Mouse (Mus musculus): Measurements from ENCODE around the gene Ces1g.

The Ces1g gene

DNA sequence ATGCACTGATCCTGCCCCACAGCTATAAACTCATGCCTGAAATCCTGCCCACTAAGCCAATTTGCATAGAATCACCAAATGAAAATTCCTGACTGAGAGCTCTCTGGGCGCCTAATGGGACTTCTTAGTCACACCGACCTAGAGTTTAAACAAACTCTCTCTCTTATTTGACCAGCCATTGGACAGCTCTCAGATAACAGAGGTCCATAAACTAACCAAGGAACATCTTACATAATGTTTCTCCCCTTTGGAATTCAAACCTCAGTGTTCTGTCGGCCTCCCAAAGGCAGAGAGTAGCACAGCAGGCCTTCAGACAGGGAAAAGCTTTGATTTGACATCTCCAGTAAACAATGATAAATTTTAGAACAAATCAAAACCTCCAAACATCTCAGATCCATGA lies at the start of gene Ces1g:
Gene Ces1g, minus strand, starts transcription at position 102 of the 400 bp plus-strand sequence.
- DNase-seq (ENCODE audit: low spot score), result no peak

DNA sequence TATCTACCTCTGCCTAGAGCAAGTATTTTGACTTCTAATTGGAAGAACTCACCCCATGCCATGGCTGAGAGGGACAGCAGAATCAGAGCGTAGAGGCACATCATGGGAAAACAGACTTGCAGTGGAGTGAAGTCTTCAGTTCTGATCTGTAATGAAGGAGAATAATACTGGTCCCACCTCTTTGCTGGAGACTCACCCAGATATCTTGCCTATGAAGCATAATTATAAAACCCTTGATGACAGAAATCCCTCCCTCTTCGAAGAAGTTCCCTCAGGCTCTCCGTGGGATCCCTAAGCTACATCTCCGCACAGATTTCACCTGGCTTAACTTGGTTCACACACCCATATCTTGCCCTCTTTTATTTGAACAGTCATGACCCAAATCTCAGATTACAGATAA lies 42.5 kb upstream of the Ces1g start, which contains the start of gene Ces1h:
Gene Ces1h, minus strand, starts transcription at position 101 of the 400 bp plus-strand sequence.
- DNase-seq (ENCODE audit: low spot score), result no peak

DNA sequence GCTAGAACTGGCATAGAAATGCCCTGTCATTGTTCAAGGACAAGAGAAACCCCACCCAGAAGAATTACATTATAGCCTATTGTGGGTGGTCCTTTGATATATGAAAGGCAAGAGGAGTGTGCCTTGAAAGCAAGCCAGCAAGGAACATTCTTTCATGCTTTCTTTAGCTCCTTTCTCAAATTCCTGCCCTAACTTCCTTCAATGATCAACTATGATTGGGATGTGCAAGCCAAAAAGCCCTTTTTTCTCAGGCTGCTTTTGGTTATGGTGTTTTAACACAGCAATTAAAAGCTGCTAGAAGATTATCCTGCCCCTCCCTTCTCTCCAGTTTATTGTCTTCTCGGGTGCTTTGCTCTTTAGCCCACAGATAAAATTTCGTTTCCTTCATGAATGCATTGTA lies 32.4 kb upstream of the Ces1g start:
- DNase-seq (ENCODE audit: low spot score), result no peak

DNA sequence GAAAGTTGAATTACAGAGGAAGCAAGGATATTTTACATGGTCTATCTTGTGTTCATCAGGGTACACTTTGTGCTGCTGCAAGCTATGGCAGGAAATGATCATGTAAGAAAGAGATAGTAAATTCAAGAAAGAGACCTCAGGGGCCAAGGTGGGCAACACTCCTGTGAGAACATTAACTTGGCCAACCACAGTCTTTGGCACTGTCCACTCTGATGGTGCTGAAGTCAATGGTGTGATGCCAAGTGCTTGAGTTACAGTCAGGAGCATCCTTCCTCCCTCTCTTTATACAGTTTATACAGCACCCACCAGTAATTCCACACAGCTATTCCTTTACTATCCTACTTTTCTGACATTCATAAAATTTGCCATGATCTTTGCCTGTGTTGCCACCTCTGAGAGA lies 23.0 kb upstream of the Ces1g start:
- no peak for DNase-seq (ENCODE audit: low spot score)

DNA sequence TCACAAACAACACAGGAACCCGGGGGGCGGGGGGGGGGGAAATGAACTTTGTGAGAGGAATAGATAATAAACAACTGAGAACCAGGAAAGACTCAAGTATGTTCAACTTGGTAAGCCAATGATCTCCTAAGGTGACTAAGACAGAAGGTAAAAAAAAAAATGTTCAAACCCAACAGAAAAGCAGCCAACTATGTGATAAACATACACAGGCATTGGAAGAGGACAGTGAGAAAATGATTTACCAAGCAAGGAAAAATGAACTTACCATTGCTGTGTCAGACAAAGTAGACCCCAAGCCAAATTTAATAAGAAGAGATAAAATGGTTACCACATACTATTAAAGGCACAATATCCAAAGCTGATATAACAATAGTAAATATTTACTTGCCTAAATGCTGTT lies 2.4 kb upstream of the Ces1g start:
- DNase-seq (ENCODE audit: low spot score), result no peak

DNA sequence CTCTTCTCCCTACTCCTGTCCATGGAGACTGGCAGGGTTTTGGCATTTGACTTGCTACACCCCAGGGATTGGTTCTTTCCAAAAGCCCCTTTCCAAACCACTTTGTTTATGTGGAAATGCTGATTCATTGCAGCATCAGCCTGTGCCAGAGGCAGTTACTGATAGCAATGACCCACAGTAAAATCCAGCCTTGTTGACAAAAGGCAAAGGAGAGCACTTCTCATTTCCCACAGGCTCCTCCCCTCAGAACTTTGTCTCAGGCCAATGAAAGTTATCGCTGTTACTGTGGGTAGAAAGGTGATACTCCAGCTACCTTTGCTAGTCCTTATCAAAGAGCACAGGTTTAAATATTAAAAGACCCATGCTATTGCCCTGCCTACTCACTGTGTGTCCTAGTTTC lies 4.4 kb downstream of the Ces1g start:
- no peak for DNase-seq (ENCODE audit: low spot score)

DNA sequence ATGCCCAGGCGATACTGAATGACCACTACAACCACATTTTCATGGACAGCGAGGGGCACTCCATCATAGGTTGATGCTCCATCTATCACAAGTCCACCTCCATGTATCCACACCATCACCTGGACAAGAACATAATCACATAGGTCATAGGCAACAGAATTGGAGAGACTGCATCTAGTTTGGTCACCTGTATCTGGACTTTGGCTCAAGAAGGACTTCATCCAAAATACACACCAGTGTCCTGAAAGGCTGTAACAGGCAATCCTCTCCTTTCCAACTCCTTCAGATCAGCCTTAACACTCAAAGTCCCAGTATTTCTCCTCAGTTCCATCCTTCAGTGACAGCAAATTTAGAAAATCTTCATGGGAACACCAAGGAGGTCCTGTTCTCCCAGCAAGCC lies 6.0 kb downstream of the Ces1g start:
- DNase-seq (ENCODE audit: low spot score), result no peak

DNA sequence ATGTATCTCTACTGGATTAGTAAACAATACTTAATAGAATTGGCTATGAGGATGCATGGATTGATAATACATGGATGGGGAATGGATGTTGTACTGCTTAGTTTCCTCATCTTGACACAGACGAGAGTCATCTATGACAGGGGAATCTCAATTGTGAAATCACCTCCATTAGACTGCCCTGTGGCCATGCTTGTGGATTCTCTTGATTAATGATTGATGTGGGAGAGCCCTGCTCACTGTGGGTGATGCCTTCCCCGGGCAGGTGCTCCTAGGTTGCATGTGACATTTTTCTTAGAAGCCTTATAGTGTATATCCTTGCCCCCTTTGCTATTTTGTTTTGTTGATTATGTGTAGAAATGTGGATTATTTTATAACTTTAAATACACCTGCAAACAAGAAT lies 12.0 kb downstream of the Ces1g start:
- no peak for DNase-seq (ENCODE audit: low spot score)

DNA sequence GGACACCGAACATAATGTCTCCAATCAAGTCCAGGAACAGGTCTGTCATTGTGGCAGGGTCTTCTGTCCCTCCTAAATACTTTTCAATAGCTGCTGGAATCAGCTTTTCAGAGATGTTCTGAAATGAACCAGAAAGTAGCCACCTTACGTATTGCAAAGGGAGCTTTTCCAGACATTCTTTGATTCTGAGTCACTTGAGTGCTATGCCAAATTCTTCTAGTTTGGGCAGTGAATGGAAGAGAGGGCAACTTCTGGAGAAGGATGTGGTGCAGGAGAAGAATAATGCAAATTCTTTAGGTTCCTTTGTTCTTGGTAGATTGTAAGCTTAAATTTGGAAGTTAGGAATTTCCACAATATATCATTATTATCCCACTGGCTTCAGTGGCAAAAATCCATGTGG lies 20.1 kb downstream of the Ces1g start:
- DNase-seq (ENCODE audit: low spot score), result no peak

DNA sequence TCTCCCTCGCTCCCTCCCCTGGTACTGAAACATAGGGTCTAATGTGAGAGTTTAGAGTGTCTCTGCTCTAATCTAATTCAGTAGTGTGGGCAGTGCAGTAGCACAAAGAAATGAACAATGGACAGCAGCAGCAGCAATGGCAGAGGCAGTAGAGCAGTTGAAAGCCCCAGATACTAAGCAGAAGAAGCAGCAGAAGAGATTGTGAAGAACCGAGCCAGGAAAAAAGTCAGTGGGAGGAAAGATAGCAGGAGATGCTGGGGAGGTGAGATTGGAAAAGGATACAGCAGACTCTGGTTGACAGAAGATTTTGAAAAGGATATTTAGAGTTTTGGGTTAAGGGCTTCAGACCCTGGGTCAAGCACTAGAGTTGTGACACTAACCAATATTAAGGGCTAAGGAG lies 21.6 kb downstream of the Ces1g start:
- DNase-seq (ENCODE audit: low spot score), result no peak

DNA sequence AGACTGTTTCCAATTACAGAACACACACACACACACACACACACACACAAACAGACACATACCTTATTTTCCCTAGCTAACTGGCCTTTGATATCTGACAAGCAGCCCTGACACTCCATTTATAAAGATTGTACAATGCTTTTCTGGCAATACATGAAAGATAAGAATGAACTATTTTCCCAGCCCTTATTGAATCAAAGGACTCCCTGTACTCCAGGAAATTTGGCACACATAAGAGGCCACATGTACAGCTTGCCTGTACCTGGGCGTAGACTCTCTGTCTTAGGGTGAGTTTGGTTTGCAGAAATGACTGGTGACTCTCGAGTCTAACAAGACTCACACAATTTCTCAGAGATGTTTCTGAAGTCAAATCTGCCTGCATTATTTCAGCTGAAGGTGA lies 53.2 kb downstream of the Ces1g start:
- no peak for DNase-seq (ENCODE audit: low spot score)

DNA sequence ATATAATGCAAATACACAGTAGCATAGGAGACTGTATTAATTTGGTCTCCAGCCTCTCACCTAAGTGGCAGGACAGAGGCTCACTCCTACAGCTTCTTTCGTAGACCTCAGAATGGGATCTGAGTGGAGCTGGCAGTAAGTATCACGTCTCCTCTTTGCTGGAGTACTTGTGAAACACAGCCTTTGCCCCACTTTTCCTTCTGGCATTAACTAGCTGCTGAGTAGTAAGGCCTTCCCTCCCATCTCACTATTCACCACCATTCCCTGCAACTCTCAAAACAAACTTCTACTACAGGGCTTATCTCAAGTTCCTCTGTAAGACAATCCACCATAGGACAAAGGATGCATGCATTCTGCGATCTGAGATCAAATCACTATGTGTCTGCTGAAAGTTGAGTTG lies 54.8 kb downstream of the Ces1g start:
- no peak for DNase-seq (ENCODE audit: low spot score)

DNA sequence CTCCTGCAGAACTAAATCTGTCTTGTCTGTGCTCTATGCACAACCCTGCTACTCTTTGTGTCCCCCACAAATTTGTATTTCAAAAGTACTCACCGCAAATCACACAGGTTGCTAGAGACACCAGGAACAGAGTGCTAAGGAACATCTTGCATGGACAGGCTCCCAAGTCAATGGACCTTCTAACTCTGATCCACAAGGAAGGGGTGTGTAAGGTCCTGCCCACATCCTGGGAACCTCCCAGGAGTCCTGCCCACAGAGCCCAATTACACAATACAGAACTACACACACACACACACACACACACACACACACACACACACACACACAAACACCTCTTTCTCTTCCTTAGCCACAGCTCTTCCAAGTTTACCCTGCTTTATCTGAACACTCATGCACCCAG lies 57.6 kb downstream of the Ces1g start, which contains the start of gene Ces1f:
Gene Ces1f, minus strand, starts transcription at position 192 of the 400 bp plus-strand sequence.
- DNase-seq (ENCODE audit: low spot score), result no peak

DNA sequence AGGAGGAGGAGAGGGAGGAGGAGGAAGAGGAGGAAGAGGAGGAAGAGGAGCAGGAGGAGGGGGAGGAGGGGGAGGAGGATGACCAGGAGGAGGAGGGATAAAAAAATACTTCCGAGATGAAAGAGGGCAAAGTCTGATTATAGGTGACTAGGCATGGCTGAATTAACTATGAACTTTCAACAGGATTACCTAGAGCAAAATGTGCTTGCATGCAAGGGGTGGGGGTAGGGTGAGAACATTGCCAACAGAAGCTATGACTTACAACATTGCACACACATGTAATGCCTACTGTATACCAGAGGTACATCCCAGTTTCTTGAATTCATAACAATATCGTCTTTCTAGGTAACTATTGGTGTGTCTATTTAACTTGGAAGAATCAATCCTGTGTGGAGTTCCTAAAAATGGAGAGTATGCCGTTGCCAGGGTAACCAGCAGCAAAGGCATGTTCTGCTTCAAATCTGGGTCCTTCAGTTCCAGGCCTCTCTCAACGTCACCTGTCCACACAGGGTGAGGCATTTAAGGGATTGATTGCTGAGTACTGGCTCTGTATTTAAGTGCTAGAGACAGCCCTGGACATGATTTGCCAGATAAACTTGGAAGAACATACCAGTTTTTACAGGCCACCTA lies 58.8 kb downstream of the Ces1g start:
- DNase-seq (ENCODE audit: low spot score), result no peak

DNA sequence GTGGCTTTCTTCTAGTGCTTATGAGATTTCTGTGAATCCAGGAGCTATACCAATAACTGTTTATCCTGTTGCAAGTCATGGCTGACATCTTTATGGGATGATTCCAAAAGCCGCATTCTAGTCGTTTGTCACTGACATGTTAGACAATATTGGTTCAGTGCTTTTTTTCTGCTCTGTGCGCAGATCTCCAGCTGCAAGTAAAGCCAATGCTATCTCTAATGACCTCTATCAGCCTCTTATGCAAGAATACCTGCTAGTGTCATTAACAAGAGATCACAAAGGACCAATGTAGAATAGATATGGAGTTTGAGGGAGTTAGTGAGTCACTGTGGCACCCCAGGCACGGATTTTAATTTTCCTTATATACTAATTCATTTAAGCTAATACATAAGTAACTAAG lies 62.5 kb downstream of the Ces1g start:
- DNase-seq (ENCODE audit: low spot score), result no peak

DNA sequence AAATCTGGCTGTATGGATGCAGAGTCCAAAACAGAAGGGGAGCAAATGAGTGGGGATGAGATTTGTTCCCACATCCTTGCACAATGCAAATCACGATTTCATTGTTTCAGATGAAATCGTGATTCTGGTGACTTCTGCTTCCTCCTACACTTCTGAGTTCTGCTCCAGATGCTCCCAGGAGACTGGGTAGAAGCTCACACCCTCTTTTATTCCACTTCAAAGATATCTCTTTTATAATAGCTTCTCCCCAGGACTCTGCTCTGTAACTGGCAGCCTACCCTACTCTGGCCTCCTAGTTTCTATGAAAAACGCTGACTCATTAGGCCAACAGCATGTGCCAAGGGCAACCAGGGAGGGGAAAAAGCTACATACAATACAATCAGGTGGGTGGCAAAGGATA lies 63.8 kb downstream of the Ces1g start:
- DNase-seq (ENCODE audit: low spot score), result no peak

DNA sequence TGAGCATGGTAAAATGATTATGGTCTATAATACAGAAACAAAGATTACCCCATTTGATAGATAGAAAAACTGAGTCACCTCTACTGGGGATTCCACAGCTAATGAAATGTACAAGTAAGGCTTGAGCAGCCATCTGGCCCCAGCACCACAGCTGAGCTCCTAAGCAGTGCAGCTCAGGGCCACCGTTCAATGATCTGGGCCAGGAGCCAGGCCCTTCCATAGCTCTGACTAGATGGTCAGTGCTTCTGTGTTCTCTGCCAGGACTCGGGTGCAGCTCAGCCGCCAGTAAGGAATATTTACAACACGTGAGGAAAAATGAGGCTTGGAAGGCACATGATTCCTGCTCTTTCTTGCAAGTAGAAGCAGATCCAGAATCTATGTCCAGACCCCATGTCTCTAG lies 64.4 kb downstream of the Ces1g start:
- DNase-seq (ENCODE audit: low spot score), result peak; percentile 36

DNA sequence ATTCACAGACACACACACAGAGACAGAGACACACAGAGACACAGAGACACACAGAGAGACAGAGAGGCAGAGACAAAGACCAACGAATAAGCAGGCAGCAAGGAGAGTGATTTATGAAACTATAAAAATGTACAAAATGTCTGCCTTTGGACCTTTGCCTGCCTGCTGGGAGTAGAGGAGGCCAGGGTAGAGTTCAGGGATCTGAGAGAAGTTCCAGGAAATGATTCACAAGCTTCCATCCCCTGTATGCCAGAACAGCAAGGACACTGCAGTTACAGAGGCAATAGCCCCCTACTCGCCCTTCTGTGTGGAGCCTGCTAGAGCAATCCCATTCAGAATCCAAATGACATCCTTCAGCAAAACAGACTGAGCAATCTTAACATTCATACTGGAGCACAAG lies 75.7 kb downstream of the Ces1g start:
- DNase-seq (ENCODE audit: low spot score), result no peak

DNA sequence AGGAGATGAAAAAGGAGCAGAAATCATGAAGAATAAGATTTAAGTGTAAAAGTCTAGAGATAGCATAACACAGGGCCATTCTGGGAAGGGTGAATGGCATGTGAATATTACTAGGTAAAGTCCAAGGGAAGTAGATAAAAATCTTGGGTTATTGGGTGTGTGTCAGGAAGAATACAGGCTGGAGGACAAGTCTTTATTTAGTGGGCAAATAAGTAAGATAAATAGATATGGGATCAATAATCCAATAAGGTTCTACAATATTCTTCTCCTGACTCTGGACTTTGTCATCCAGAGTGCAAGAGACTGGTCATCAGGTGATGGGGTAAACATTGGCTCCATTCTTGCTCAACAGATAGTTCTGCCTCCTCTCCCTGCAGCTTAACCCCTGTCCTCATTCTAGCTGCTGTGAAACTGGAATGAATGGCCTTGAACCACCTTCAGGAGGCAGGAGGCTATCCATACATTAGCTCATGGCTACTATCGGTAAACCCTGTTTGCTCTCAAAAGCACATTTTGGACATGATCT lies 84.6 kb downstream of the Ces1g start:
- no peak for DNase-seq (ENCODE audit: low spot score)
